Mouse (Mus musculus) c-Kit-positive CD71-negative TER-119-negative erythroid progenitor cells, embryonic 14.5 days (primary cell): Measurements from ENCODE around the gene Clmn.

ENCODE experiments used
- DNase-seq: peaks from one replicate; pipeline ENCODE4 v3.0.0-alpha.2; 2013; ENCODE audit warnings: low read depth

Gene Clmn

DNA sequence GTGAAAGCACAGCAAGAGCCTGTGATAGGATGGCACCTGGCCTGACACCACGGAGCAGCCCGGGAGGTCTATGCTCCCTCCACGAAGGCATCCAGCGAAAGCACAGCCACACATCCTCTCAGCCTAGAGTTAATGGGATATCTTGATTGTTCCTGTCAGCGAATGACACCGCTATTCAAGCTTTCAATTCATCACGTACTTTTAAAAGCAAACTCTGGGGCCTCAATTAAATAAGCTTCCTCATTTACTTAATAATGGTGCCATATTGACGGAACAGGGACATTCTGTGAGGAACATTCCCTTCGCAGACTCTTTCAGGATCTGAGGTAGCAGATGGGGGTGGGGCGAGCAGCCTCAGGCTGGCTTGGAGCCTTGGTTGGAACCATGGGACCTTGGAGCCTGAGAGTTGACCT is 14.7 kb upstream of the Clmn start:
- no peak for DNase-seq

DNA sequence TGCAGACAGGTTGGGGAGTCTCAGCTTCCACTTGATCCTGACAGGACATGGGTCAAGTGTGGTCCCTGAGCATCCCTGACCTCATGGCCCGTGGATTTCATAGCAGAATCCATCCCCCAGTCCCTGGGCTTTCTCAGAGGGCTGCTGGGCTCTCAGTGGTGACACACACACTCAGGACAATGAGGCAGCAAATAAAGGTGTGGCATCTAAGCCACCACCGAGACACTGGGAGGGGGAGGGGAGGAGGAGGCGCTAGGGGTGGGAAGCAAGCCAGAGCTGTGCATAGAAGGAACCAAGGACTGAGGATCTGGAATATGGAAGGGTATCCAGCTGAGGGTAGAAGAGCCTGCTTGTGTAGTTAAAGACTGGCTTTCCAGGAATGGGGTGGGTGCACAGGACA is 11.2 kb upstream of the Clmn start:
- no peak for DNase-seq

DNA sequence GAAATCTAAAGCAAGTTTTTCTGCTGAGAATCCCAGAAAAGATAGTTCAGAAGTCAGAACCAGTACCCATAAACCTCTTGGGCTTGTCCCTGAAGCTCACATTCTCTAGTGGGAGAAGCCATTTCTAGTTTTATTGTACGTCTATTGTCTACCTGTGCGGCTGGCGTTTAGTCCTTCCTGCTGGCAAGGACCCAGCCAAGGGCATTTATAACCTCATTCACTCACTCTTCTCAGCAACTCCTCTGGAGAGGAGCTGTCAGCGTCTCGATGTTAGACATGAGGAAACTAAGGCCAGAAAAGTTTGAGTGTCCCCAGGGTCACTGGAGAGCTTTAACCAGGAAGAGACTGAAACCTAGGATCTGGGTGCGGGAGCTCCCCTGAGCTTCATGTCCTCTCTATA is 7.1 kb upstream of the Clmn start:
- no peak for DNase-seq

DNA sequence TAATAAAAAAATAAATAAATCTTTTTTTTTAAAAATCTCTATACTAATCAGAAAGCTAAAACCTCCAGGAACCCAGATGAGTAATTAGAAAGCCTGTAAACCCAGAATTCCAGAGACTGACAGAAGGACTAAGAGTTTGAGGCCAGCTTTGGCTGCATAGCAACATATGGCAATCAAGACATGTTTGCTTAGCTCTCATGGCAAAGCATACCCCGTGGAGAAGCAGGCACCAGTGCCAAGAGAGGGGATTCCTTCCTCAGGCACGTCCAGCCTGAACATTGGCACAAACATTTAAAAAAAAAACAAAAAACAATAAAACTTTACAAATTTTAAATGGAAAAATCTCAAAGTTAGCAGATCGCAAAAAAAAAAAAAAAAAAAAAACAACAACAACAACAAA is 4.9 kb upstream of the Clmn start:
- no peak for DNase-seq

DNA sequence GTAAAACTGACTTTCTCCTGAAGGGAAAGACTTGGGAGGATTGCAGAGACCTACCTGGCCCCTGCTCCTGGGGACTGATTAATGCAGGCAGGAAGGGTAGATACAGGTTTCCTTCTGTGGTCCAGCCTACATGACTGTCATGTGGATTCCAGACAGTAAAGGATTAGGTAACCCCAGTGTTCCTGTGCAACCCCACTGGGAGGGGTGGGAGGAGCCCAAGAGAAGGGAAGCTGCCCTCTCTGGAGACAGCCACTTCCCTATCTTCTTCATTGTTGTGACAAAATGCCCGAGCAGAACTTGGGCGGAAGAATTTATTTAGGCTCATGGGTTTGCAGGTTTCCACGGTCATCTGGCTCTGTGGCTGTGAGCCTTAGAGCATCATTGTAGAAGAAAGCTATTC is 3.6 kb upstream of the Clmn start:
- no peak for DNase-seq

DNA sequence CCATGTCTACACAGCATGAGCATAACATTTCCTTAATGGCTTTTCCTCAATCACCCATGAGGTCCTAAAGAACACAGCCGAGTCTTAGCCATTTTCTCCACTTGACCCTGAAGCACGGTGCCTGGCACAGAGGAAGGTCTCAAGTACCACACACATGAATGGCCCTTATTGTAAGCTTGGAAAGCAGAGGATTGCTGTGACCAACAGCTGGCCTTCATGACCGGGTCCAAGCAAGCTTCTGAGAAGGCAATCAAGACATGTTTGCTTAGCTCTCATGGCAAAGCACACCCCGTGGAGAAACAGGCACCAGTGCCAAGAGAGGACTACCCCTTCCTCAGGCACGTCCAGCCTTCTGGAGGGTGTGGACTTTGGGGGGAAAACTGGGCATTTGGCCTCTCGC is 3.0 kb upstream of the Clmn start:
- no peak for DNase-seq

DNA sequence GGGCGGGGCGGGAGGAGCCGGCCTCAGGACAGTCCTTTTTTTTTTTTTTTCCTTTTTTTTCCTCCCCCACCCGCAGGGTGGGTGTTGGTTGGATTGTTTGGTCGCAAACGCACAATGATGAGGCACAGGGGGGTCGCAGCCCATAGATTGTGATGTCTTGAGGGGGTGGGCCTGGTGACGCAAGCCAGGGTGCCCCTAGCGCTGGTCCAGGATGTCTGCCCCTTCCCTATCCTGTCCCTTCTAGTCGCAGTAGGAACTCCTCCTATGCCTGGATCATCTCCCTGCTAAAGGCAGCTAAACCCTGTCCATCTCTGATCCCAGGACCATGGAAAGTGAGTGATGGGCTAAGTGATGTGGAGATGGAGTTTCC is 275 bp upstream of the Clmn start:
- DNase-seq = no peak

DNA sequence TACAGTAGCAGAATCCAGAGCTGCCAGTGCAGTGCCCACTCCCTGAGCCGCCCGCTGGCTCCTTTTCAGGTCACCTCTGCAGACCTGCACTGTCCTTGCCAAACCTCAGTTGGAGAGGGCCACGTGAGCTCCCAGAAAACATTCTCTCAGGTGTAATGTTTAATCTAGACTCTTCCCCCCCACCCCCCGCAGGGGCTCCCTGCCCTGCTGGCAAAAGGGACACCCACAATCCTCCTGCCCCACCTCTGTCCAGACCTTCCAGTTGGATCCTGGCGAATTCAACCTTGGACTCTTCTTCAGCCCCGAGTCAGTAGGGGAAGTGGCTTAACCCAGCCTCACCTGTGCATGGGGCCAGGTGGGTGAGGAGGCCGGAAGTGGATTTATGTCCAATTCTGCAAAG is 1.2 kb downstream of the Clmn start:
- no peak for DNase-seq

DNA sequence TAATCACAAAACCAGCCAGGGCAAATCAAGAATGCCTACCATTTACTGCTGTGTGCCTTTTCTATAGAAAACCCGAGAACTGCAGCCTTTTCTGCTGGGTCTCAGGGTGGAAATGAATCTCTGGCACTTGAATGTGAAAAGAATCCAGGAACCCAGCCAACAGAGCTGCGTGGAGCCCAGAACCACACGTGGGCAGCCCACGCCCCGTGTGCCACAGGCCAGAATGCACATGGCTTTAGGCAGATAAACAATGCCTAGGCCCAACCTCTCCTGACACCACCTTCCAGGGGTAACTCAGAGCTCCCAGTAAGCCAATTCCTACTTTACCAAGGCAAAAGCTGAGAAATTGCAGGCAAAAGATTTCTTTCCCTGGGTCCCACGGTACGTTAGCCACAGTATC is 5.7 kb downstream of the Clmn start:
- no peak for DNase-seq

DNA sequence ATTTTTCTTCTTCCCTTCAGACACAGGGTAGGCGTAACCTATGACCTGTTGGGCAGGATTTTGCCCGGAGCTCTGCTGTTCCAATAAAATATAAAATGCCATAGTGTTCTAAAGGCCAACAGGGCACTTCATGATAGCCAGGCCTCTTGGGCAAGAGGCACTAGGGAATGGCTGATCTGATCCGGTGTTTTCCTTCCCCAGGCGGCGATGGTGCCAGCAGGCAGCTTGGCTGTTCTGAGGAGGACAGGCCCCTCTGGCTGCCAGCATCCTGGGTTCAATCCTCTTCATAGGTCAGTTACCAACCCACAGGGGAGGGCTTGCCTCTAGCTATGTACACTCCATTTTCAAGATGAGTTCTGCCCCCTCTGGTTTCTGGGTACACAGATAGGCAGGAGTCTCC is 6.1 kb downstream of the Clmn start:
- no peak for DNase-seq

DNA sequence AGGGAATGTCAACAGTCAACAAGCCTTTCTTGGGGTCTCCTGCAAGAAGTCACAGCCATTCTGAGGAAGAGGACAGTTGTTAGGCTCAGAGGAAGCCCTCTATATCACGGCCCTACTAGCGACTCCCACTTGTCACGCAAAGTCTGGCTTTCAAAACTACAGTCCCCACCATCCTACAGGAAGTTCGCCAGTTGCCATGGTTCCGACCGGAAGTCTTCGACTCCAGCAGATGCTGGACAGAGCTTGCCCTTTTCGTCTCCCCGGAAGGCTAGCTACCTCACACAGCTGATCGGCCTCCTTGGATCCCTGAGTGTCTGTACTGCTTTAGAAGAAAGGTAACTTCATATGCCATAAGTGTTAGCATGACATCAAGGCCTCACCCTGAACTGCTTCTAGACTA is 7.3 kb downstream of the Clmn start:
- DNase-seq = no peak

DNA sequence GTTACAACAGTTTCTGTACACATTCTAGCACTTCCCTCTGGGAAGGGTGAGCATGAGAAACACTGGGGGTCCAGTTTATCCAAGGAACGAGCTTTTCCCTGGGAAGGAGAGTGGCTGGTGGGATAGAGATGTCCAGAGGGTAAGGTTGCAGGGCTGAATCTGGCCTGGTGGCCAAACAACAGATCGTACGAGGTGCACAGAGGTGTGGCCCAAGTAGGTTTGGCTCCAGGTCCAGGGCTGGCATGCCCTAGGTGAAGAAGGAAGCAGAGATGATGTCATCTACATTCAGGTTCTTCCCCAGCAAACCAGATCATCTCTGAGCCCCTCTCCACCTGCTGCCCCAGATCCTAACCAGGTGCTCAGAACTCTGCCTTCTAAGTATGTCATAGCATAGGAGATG is 8.3 kb downstream of the Clmn start:
- DNase-seq = no peak

DNA sequence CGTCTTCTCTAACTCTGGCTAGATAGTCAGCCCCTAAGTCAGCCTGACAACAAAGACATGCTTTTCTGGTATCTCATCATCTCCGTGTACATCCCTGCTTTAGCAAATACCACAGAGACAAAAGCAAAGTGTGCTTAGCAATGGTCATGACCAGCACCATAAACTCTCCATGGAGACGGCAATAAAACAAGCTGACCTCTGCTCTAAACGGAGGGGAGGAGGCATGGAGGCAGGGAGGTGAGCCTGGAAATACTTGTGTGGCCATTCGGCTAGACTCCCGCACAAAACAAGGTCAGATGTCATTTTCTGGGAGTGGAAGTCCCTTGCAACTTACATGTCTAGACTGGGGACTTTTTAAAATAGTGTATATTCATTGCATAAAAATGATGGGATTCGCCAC is 9.3 kb downstream of the Clmn start:
- no peak for DNase-seq

DNA sequence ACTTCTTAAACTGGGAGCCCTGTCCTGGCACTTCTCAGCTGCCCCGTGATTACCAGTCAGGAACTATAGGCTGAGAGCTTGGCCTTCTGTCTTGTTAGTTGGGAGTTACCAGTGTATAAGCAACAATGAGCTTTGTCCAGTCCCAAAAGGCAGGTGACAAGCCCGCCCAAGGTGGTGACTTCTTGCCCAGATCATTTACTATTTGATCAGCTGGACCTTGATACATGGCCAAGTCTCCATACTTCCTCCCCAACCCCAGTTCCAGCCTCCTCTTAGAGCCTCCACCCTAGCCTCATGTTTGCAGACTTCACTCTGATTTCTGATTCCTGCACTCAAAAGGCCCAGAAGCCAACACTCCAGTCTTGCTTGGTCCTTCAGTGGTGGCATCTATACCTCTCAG is 10.1 kb downstream of the Clmn start:
- DNase-seq = no peak

DNA sequence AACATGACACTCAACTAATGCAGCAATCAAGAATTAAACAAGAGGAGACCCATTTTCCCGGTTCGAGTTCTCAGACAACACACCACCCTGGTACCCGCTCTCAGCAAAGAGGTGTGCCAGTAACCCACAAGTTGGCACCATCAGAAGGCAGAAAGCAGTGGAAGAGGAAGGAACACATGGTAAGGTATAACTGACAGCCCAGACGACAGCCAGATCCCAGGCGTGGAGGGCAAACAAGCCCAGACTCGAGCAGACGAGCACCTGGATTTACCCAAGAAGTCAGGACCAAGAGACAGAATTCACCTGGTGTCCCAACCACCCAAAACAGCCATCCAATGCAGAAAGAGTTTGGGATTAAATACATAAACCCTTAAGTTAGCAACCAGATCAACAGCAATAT is 11.5 kb downstream of the Clmn start:
- no peak for DNase-seq

DNA sequence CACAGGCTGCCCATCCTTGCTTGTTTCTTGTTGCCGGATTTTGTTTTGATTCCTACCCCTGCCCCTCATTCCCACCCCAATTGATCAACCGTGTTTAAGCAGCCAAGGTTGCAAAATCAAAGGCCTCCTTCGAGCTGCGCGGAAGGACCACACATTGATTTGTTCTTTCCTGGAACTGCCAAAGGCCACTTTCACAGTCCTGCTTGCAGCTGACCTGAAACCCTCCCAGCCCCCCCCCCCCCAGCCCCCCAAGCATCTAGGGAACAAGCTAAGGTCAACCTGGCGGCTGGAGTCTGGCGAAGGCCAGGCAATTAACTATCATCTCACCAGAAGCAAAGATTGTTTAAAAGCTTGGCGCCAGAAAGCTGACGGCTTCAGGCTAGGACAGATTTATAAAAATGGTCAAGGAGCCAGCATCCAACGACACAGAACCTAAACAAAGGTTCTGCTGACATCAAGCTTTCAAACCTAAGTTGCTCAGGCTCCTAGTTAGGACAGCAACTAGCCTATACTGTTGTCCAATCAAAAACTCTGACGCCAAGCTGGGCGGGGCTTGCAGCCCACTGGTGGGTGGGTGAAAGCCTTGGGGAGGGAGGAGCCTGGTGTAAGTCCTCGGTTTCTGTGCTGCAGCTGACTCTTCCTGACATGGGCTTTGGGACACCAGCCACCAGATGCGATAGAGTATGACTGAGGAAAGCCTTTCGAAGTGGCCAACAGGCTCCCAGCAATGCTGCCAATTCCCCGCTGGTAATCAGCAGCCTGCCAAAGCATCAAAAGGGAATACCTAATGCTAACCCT is 13.0 kb downstream of the Clmn start:
- no peak for DNase-seq

DNA sequence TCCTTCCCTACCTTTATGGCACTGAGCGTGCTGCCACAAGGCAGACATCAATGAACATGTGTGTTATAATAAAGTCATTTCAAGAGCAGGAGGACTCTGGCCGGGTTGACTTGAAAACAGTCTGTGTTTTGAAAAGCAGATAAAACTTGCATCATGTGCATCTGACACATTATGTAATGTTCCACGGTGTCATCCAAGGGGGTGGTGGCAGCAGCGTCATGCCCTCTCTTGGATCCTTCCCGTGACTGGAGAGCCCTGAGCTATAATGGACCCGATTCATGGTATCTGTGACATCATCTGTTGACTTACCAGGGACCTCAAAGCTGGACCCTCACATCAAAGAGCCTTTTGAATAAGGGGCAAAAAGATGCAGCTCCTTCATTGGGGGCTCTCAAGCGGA is 14.8 kb downstream of the Clmn start:
- DNase-seq = no peak

DNA sequence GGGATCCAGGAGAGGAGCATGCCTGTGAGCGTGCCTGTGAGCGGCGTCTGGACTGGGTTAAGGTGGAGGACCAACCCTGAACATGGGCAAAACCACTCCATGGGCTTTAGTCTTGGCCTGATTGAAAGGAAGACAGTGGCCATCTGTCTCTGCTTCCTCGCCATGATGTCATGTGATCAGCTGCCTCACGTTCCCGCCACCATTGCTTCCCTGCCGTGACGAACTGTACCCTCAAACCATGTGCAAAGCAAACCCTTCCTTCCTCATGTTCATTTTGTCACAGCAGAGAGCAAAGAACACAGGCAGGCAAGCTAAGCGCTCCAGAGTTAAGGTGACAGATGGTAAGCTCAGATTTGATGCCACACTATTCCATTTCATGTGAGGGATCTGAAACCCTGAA is 16.2 kb downstream of the Clmn start:
- DNase-seq = no peak

DNA sequence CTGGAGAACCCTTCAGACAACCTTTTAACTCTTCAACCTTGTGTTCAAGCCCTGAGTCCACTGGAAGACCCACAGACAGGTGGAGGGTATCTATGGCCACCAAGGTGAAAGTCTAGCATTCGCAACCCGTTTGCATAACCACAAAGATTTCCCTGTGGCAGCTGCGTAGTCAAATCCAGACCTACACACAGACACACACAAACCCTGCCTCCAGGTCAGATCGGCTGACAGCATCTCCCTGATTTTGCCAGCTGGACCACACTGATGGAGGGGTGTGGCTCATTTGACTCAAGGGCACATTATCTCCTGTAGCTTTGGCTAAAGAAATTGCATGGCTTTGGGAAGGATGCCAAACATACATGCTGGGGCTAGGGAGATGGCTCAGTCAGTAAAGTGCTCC is 17.6 kb downstream of the Clmn start:
- no peak for DNase-seq

DNA sequence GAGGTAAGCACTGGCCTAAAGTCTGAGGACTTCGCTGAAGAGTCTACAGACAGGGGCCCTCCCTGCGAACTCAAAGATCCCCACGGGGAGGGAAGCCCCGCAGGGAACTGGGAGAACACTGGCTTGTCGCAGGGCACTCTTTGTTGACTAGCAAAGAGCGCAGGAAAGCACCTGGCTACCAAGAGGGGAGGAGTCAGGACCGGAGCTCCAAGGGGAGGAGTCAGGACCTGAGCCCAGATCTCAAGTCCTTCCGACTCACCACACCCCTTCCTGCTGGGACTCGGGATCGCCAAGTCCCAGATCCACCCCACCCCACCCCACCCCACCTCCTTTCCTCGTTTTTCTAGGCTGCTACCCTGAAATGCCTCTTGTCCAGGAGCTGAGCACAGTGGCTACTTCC is 19.2 kb downstream of the Clmn start:
- no peak for DNase-seq

DNA sequence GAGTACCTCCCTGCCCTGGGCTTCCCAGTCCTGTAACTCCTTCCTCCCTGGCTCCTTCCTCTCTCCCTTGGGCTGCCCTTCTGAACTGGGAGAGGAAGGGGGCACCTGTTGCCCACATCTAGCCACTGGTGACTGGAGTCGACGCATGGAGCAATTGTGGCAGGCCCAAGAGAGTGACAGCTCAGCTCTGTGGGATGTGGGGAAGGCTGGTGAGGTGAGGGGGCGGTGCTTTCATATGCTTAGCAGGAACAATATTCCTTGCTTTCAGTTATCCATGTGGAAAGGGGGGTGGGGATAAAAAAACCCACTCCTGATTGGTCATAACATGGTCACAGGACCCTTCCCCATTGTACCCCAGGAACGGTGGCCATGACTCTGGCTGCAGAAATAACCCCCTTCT is 19.9 kb downstream of the Clmn start:
- no peak for DNase-seq

DNA sequence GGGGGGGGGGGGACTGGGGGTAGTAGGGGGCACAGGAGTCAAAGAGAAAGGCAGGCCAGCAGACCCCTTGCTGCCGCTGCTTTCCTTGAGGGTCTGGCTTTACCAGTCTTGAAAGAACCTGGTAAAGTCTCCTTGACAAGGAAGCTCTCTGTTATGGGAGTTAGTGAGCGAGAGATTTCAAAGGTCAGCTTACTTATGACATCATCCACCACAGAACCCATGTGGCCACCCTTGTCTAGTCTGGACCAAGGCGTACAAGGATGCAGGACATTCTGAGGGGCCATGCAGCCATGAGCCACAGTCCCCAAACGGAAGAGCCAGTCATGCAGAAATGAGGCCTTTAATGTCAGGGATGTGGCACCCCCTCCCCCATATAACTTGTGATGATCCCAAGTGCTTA is 20.6 kb downstream of the Clmn start:
- DNase-seq = no peak

DNA sequence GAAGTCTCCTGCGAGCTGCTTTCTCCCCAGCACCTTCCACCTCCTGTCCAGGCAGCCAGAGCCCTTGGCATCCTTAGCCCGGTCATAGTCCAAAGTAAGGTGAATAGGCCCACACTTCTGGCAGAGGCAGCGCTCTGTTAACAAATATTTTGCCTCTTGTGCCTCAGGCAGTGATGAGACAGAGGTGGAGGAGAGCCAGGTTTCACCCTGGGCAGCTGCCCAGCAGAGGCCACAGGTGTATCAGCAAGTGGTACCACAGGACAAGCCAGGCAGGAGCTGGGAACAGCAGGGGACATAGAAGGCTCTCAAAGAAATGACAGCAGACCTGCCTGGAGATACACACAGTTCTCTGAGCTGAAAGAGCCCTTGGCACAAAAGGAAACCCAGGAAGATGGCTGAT is 23.6 kb downstream of the Clmn start:
- DNase-seq = no peak

DNA sequence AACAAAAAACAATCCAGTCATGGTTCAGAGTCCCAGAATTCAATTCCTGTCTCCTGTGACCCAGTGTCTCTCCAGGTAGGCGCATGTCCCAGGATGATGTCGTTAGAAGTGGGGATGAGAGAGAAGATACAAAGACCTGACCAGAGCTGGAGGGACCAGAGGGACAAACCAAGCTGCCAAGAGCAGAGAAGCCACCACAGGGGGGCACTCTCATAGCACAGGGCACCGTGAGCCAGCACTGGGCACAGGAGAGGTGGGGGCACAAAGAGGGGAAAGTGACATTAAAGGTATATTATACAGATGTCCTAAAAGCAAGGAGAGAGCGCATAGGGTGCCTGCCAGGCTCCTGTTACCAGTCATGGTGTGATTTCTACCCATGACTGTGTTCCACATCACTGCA is 25.9 kb downstream of the Clmn start:
- no peak for DNase-seq

DNA sequence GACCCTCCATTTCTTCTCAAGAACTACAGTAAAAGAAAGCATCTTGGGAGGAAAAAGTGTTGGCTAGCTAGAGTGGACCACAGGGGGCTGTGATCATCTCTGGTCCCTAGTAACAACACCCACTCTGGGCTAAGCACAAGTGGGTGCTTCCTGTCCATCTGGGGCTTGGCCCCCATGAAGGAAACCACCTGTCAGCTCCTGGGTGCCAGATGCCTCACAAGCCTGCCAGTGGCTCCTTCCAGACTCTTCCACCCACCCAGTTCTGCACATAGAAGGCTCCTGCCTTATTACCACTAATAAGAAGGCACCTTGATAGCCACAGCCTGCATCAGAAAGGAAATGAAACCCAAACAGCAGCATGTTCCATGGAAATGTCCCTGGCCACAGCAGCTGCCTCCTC is 26.4 kb downstream of the Clmn start:
- DNase-seq = no peak
